Mouse (Mus musculus) gonadal fat pad, adult 2 months (tissue): Measurements from ENCODE around the gene Klhl40. TPM values are rescaled to one million over a fixed set of nuclear protein-coding genes. Genes with fewer than 3 reads are reported as not detected.

Experiments
- DNase-seq: peaks from one replicate; pipeline ENCODE4 v3.0.0-alpha.2; 2012; ENCODE audit warnings: low read depth
- polyA plus RNA-seq: library from polyadenylated mRNA; depleted of rRNA; stranded (reverse); fragments of >200 nt; gene quantifications from 2 replicates; pipeline ENCODE4 v1.2.3, GENCODE M21; 2012; rRNA removed

Gene Klhl40
- polyA plus RNA-seq, 1 experiment = 0.14 TPM

DNA sequence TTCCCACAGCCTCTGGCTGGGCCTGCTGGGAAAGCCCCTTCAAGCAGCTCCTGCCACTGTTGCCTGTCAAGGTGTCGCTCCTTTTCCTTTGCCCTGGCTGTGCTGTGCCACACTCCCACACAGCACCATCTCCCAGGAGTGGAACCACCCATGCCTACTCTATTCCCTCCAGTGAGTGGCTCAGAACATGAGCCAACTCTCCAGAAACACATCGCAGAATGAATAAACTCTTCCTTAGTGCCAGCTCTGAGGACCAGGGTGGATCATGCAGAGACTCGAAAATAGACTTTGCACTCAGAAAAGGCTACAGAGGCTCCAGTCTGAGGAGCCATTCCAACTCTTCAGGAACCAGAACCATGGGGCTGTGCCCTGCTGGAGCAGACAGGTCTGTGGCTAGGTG is 48.9 kb downstream of the Klhl40 start:
- DNase-seq = no peak

DNA sequence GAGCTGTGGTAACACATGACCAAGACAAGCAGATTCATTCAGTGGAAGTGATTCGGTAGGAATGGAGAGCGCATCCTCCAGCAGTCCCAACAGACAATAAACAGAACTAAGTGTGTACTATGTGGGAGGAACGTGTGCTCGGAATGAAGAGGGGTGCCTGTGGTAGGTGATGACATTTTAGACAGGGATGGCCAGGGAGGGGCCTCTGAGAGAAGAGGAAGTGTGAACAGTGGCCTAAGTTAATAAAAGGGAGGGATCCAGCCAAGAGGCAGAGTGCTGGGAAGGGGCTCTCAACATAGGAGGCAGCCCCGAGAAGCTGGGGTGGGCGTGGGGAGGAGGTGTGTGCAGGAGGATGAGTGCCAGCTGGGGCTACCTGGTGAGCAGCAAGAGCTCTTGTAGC is 50.9 kb downstream of the Klhl40 start:
- no peak for DNase-seq

DNA sequence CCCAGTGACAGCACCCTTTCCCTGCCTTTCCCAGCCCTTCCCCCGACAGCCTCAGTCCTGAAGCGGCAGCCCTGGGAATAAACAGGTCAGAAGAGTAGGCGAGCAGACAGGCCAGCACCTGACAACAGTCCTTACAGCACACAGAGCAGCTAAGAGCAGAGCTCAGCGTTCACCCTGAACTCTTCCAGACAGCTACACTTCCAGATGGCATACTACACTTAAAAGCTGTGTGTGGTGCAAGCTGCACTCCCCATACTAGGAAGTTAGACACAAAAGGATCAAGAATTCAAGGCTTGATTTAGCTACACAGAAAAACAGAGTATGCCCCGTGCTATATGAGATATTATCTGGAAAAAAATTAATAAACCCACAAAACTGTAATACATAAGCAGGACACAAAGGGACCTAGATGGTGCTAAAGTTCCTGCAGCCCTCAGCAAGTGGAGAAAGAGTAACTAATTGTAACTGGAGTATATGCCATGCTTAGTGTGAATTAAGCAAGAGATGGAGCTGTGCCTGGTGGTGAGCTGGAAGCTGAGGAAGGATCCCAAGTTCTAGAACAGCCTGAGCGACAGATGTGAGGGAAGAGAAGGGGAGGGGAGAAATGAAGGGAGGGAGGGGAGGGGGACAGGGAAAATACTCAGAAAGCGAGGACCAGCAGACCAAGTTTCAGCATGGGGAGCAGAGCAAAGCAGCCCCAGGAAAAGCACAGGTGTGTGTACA is 52.0 kb downstream of the Klhl40 start:
- no peak for DNase-seq

DNA sequence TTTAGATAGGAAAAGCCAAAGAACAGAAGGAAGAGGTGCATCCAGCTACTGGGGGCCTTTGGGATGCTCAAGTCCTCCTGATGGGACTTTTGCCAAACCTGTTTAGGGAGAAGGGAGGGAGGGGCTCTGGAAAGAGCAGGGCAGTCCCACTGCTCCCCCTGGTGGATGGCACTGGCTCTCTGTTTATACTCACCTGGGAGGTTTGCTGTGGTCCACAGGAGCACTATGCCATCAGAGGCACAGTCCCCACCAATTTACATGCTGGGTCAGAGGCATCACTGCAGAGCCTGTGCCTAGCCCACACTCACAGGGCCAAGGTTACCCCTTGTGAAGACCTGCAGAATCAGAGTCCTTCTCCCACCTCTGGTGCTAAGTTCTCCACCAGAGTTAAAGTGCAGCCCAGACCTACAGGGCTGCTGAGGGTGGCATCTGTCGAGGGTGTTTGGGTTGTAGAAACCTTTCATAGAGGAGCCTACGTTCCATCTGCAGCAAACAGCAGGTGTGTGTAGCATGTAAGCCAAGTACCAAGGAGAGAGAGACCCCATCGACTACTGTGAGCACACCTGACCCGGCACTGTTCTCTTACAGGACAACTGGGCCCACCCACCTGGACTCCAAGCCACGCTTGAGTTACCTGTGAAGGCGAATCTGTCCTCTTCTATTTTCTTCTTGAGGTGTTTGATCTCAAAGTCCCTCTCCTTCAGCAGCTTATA is 53.0 kb downstream of the Klhl40 start:
- DNase-seq = no peak

DNA sequence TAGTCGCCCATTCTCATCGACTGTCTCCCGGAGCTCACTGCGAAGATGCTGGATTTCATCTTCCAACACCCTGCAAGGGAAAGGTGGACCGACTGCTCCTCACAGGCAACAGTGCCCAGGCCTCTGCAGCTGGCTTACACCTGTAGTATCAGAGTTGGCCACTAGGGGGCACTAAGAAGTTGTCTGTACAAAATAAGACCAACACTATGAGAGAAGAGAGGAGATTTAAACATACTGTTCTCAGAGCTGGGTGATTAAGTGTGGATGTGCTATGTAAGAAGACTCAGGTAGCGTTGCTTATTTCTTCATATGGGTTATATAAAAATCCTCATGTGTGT is 53.5 kb downstream of the Klhl40 start:
- DNase-seq = no peak

Other genes with a start within 250 kb of the Klhl40 start
- 1.1 and 2.3 TPM in 2 replicates for gene Lyzl4, start 135.5 kb upstream of the Klhl40 start, polyA plus RNA-seq
- gene Vipr1, start 134.9 kb upstream of the Klhl40 start, polyA plus RNA-seq = 7.5 and 11.2 TPM in 2 replicates
- 11.2 and 12.1 TPM in 2 replicates for gene Sec22c, start 72.1 kb upstream of the Klhl40 start, polyA plus RNA-seq
- 35.9 and 43.4 TPM in 2 replicates for gene Ss18l2, start 67.3 kb upstream of the Klhl40 start, polyA plus RNA-seq
- 62.0 and 73.9 TPM in 2 replicates for gene Nktr, start 58.4 kb upstream of the Klhl40 start, polyA plus RNA-seq
- 30.8 and 31.9 TPM in 2 replicates for gene Zfp651, start 18.3 kb upstream of the Klhl40 start, polyA plus RNA-seq
- gene Hhatl, start 14.9 kb downstream of the Klhl40 start, polyA plus RNA-seq = 4.7 and 8.5 TPM in 2 replicates
- 1.0 and 1.7 TPM in 2 replicates for gene Ccdc13, start 61.9 kb downstream of the Klhl40 start, polyA plus RNA-seq
- gene Higd1a, start 80.8 kb downstream of the Klhl40 start, polyA plus RNA-seq = 29.5 and 35.5 TPM in 2 replicates
- gene Ackr2, start 120.7 kb downstream of the Klhl40 start, polyA plus RNA-seq = 3.0 and 3.3 TPM in 2 replicates
- 0.15 and 0.16 TPM in 2 replicates for gene Cyp8b1, start 138.7 kb downstream of the Klhl40 start, polyA plus RNA-seq
- gene Fam198a, start 173.4 kb downstream of the Klhl40 start, polyA plus RNA-seq = 3.7 and 4.0 TPM in 2 replicates
- gene Pomgnt2, start 219.5 kb downstream of the Klhl40 start, polyA plus RNA-seq = 19.8 and 20.2 TPM in 2 replicates